Mouse (Mus musculus) right cerebral cortex, postnatal 25 days (tissue): Measurements from ENCODE around the gene Bod1.

Experiments used
- DNase-seq: peaks from one replicate; pipeline ENCODE4 v3.0.0; 2022

The Bod1 gene

GRCm38 (mm10) chr11:31664186-31664585 is 7.5 kb downstream of the Bod1 start:
- no peak for DNase-seq

- DNase-seq, result no peak
Measured at GRCm38 (mm10) chr11:31663501-31663900, 8.2 kb downstream of the Bod1 start.

DNA sequence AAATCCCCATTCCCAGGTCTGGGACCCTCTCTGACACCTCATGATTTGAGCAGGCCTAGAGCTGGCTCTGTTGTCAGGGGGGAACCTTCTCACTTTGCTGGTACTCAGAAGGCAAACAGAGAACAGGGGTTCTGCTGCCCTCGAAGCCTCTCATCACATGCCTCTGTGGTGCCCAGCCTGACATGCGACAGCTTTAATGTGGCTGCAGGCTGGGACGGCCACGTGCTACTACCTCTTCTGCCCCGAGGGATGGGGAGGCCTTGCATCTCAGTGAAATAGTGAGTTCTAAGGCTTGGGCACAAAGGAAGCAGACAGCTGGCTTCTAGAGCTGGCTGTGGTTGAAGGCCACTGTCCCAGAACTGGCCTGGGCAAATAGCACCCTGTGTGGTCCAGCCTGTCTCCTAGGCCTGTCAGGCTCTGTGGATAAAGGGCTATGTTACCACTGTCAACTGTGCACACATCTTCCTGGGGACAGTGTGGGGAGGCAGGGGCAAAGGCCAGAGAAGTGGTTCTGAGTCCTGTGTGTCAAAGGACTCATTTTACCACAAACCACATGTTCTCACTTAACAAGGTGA is 8.7 kb downstream of the Bod1 start:
- no peak for DNase-seq

DNA sequence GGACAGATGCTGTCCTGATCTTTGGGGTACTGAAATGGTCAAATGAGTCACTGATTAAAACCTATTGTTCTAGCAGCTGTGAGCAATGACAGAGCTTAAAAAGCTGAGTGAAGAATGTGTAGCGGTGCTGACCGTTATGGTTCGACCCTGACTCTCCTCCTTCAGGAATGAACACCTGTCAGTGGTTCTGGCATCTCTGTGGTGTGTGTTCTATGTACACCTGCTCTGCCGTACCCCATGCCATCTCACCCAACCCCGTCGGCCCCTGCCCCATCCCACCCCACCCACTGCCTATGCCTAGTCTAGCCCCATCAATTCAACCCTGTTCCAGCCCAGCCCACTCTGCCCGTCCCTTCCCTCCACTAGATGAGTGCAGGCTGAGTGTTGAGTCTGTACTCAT is 9.5 kb downstream of the Bod1 start:
- DNase-seq, result no peak

DNA sequence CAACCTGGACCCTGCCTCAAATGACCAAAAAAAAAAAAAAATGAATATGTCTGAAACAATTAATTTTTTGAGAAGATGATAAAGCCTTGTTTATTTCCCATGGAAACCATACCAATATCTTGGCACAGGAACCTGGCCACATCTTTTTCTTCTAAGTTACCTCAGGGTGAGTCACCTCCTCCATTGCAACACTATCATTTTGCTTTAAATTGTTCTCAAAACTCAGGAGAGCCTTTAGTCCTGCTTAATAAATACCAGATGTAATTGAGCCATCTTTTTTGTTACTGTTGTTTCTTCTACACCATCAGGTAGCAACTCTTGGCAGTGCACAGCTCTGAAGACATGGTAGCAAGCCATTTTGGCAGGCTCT is 13.9 kb downstream of the Bod1 start:
- DNase-seq, result no peak

- no peak for DNase-seq
Measured at GRCm38 (mm10) chr11:31657168-31657805, 14.4 kb downstream of the Bod1 start.

GRCm38 (mm10) chr11:31649507-31649906 is 22.2 kb downstream of the Bod1 start:
- no peak for DNase-seq

- no peak for DNase-seq
Measured at GRCm38 (mm10) chr11:31647268-31647667, 24.4 kb downstream of the Bod1 start.

GRCm38 (mm10) chr11:31646571-31646970 is 25.1 kb downstream of the Bod1 start:
- no peak for DNase-seq

DNA sequence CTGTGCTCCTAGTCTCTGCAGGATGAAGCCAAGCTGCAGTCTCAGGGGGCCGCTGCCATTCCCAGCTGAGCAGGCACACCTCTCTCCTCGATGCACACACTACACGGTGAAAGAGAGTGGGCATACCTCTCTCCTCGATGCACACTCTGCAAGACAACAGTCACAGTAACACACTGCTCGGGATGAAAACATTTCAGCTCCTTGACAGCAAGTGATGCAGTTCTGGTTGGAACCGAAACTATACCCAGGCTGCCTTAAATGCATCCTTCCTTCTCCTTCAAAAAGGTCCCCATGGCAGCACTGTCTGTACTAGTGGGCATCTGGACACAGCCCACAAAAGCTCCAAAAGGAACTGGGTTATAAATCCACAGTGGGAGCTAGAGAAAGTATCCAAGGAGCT is 28.6 kb downstream of the Bod1 start:
- no peak for DNase-seq

- DNase-seq, result no peak
Measured at GRCm38 (mm10) chr11:31641066-31641810, 30.4 kb downstream of the Bod1 start.

DNA sequence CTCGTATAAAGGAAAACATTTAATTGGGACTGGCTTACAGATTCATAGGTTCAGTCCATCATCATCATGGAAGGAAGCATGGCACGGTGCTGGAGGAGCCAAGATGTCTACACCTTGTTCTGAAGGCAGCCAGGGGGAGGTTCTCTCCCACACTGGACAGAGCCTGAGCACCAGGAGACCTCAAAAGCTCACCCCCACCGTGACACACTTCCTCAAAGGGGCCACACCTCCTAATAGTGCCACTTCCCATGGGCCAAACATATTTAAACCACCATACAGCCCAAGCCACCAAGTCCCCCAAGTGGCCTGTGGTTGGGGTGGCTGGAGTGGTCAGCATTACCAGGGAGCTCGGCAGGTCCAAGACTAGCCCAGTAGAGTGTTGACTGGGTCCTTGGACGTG is 31.5 kb downstream of the Bod1 start:
- DNase-seq, result no peak

GRCm38 (mm10) chr11:31637788-31638373 is 33.8 kb downstream of the Bod1 start:
- peak; percentile 66 for DNase-seq

GRCm38 (mm10) chr11:31628700-31629099 is 43.0 kb downstream of the Bod1 start:
- no peak for DNase-seq

DNA sequence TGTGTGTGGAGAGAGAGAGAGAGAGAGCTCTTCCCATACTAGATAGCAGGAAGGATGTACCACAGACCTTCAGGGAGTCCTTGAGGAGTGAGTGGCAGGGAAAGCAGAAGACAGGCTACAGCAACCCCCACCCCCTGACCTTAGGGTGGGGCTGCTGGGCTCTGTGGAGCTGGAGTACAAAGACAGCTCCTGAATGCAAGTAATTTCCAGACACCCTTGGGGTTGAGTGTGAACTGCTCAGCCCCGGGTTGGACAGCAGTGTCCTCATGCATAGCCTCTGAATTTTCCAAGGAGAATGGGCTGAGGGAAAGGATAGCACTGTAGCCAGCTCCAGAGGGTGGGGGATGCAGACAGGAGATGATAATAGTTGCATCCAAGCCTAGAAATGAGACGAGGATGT is 50.9 kb downstream of the Bod1 start:
- DNase-seq, result no peak

- DNase-seq, result no peak
Measured at GRCm38 (mm10) chr11:31617797-31618196, 53.9 kb downstream of the Bod1 start.

DNA sequence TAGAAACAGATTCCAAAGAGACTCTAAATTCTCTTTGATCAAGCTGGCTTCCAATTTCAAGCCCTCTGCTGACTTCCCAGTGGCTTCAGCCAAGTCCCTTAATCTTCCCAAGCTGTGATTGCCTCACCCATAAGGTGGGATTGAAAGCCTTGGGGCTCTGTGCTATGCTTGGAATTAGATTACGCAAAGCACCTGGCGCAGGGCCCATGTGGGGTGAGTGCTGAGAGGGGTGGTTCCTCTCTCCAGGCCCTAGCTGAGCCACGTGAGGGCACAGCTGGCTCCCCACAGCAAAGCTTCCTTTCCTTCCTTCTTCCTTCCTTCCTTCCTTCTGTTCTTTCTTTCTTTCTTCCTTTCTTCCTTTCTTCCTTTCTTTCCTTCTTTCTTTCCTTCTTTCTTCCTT is 54.4 kb downstream of the Bod1 start:
- no peak for DNase-seq

DNA sequence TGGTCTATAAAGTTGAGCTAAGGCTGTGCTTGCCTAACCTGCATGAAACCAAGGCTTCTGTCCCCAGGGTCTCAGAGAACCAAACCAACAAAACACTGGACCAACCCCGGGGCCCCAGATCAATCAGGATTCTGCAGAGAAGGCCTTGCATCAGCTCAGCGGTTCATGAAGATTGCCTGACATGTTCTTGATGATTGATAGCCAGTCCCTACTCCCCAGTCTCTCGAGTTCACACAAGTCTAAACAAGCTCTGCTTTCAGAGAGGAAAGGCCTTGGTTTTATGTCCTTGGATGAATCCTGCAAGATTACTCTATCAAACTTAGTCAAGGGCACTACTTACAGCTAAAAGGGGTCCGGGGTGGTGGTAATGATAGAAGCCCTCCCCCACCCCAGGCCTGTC is 55.0 kb downstream of the Bod1 start:
- no peak for DNase-seq
